Mouse (Mus musculus) kidney, embryonic 15.5 days (tissue): ENCODE results near the gene Slc17a4. TPM values are rescaled to one million over a fixed set of nuclear protein-coding genes. Genes with fewer than 3 reads are reported as not detected.

Experiments used
- ATAC-seq: fragments of 200-750 bp; cut with Nextera tagmentation; replicated peaks from 2 replicates; pipeline ENCODE4 v1.8.0; 2017; ENCODE audit warnings: moderate TSS enrichment; ENCODE audit not compliant: low FRiP score
- H3K27ac ChIP-seq: fragments of 300-500 bp; sonication (generic); 2 replicates; pipeline ENCODE4 v1.5.1; 2015; ENCODE audit warnings: mild to moderate bottlenecking, inconsistent platforms
- H3K27me3 ChIP-seq: fragments of 300-500 bp; sonication (generic); 2 replicates; pipeline ENCODE4 v1.6.1; 2015; ENCODE audit warnings: inconsistent platforms
- H3K36me3 ChIP-seq: fragments of 300-500 bp; sonication (generic); 2 replicates; pipeline ENCODE4 v1.6.1; 2015; ENCODE audit warnings: inconsistent platforms
- H3K4me1 ChIP-seq: fragments of 300-500 bp; sonication (generic); 2 replicates; pipeline ENCODE4 v1.6.1; 2015; ENCODE audit warnings: inconsistent platforms
- H3K4me2 ChIP-seq: fragments of 300-500 bp; sonication (generic); 2 replicates; pipeline ENCODE4 v1.6.1; 2015; ENCODE audit warnings: moderate library complexity, mild to moderate bottlenecking, inconsistent platforms
- H3K4me3 ChIP-seq: fragments of 300-500 bp; sonication (generic); replicated peaks from 2 replicates; pipeline ENCODE4 v1.5.1; 2015; ENCODE audit warnings: mild to moderate bottlenecking, inconsistent platforms
- H3K9ac ChIP-seq: fragments of 300-500 bp; sonication (generic); 2 replicates; pipeline ENCODE4 v1.6.1; 2015; ENCODE audit warnings: mild to moderate bottlenecking, inconsistent platforms
- H3K9me3 ChIP-seq: fragments of 300-500 bp; sonication (generic); replicated peaks from 2 replicates; pipeline ENCODE4 v1.6.1; 2016; ENCODE audit warnings: inconsistent platforms
- WGBS: fragments of 180-500 bp; shearing (Covaris S2); methylation state at CpG from one replicate; pipeline ENCODE4 v1.1.7; 2015; ENCODE audit warnings: mixed read lengths; 5-methylcytosine and 5-hydroxymethylcytosine counted together
- polyA plus RNA-seq: library from polyadenylated mRNA; unstranded; fragments of >200 nt; fragmentation: Nextera tagmentation; extraction: Ambion mirVana; gene quantifications from 2 replicates; pipeline ENCODE4 v1.2.1, GENCODE M21; 2015

Gene Slc17a4
- polyA plus RNA-seq = 2.7 and 2.9 TPM in 2 replicates

- 16% methylated on average over 9 of the region's 9 CpGs for WGBS
- Histone ChIP-seq H3K27ac (peak within 1 kb of the TSS; percentile 81), H3K27me3 (no peaks in the 10 kb centered on the region), H3K4me1 (peaks cover 33% of the 10 kb centered on the region), H3K4me2 (peak within 1 kb of the TSS; percentile 41), H3K9ac (no peak within 1 kb of the TSS), H3K9me3 (no peaks in the 10 kb centered on the region), H3K4me3 (0 out of 2 replicates have a peak within 1 kb of the TSS, but pooled peaks have one; percentile 7), H3K36me3 (no peaks in the 10 kb centered on the region)
- 0 out of 2 replicates have a peak, but pooled peaks have one; percentile 50 for ATAC-seq
Observed at GRCm38 (mm10) chr13:23914376-23915167, at the start of gene Slc17a4. Gene Slc17a4 (minus strand): TSS chr13:23915009.

GRCm38 (mm10) chr13:23959776-23960175 lies 45.0 kb upstream of the Slc17a4 start:
- 42% methylated on average over 2 of the region's 2 CpGs for WGBS
- H3K4me2 ChIP-seq = no peak overlapping the region
- no peaks in the 10 kb centered on the region for H3K36me3 ChIP-seq
- H3K27me3 ChIP-seq = no peaks in the 10 kb centered on the region
- ATAC-seq = no peak
- H3K9me3 ChIP-seq = no peaks in the 10 kb centered on the region
- H3K4me1 ChIP-seq = no peaks in the 10 kb centered on the region
- H3K9ac ChIP-seq = no peak overlapping the region
- H3K27ac ChIP-seq = no peak overlapping the region
- no peak overlapping the region for H3K4me3 ChIP-seq

- H3K9me3 ChIP-seq = no peaks in the 10 kb centered on the region
- no peaks in the 10 kb centered on the region for H3K4me1 ChIP-seq
- WGBS = 67% methylated on average over 3 of the region's 3 CpGs
- no peaks in the 10 kb centered on the region for H3K36me3 ChIP-seq
- H3K9ac ChIP-seq = no peak overlapping the region
- no peak overlapping the region for H3K4me3 ChIP-seq
- no peak overlapping the region for H3K4me2 ChIP-seq
- H3K27ac ChIP-seq = no peak overlapping the region
- no peak for ATAC-seq
- no peaks in the 10 kb centered on the region for H3K27me3 ChIP-seq
Observed at GRCm38 (mm10) chr13:23950928-23951327, 36.1 kb upstream of the Slc17a4 start.

- no peak overlapping the region for H3K4me3 ChIP-seq
- no peak overlapping the region for H3K27ac ChIP-seq
- no peaks in the 10 kb centered on the region for H3K27me3 ChIP-seq
- no peaks in the 10 kb centered on the region for H3K36me3 ChIP-seq
- WGBS = 66% methylated on average over 14 of the region's 14 CpGs
- H3K4me2 ChIP-seq = no peak overlapping the region
- no peak for ATAC-seq
- no peaks in the 10 kb centered on the region for H3K9me3 ChIP-seq
- no peak overlapping the region for H3K9ac ChIP-seq
- H3K4me1 ChIP-seq = no peaks in the 10 kb centered on the region
Observed at GRCm38 (mm10) chr13:23949484-23950246, 34.9 kb upstream of the Slc17a4 start.

GRCm38 (mm10) chr13:23946254-23946653 lies 31.4 kb upstream of the Slc17a4 start:
- Histone ChIP-seq H3K9me3 (no peaks in the 10 kb centered on the region), H3K4me1 (no peaks in the 10 kb centered on the region), H3K27me3 (no peaks in the 10 kb centered on the region), H3K36me3 (no peaks in the 10 kb centered on the region), H3K4me2 (no peak overlapping the region), H3K9ac (no peak overlapping the region), H3K27ac (no peak overlapping the region), H3K4me3 (no peak overlapping the region)
- ATAC-seq = no peak
- WGBS = 14% methylated on average over 2 of the region's 2 CpGs

- Histone ChIP-seq H3K4me2 (no peak overlapping the region), H3K27ac (no peak overlapping the region), H3K9me3 (no peaks in the 10 kb centered on the region), H3K36me3 (no peaks in the 10 kb centered on the region), H3K9ac (no peak overlapping the region), H3K27me3 (no peaks in the 10 kb centered on the region), H3K4me3 (no peak overlapping the region), H3K4me1 (no peaks in the 10 kb centered on the region)
- no peak for ATAC-seq
- WGBS = 59% methylated on average over 2 of the region's 2 CpGs
Observed at GRCm38 (mm10) chr13:23942861-23943260, 28.1 kb upstream of the Slc17a4 start.

GRCm38 (mm10) chr13:23940291-23940690 lies 25.5 kb upstream of the Slc17a4 start:
- Histone ChIP-seq H3K27ac (no peak overlapping the region), H3K4me1 (no peaks in the 10 kb centered on the region), H3K9ac (no peak overlapping the region), H3K4me2 (no peak overlapping the region), H3K9me3 (no peaks in the 10 kb centered on the region), H3K36me3 (no peaks in the 10 kb centered on the region), H3K4me3 (no peak overlapping the region), H3K27me3 (no peaks in the 10 kb centered on the region)
- 61% methylated on average over 6 of the region's 6 CpGs for WGBS
- ATAC-seq = no peak

- ATAC-seq = no peak
- Histone ChIP-seq H3K27ac (no peak overlapping the region), H3K4me3 (no peak overlapping the region), H3K27me3 (no peaks in the 10 kb centered on the region), H3K36me3 (no peaks in the 10 kb centered on the region), H3K4me1 (no peaks in the 10 kb centered on the region), H3K9me3 (no peaks in the 10 kb centered on the region), H3K4me2 (no peak overlapping the region), H3K9ac (no peak overlapping the region)
- WGBS = 95% methylated on average over 1 of the region's 1 CpGs
Observed at GRCm38 (mm10) chr13:23938699-23939098, 23.9 kb upstream of the Slc17a4 start.

- Histone ChIP-seq H3K36me3 (no peaks in the 10 kb centered on the region), H3K9ac (no peak within 1 kb of the TSS), H3K9me3 (no peaks in the 10 kb centered on the region), H3K4me3 (no peak within 1 kb of the TSS), H3K27ac (no peak within 1 kb of the TSS), H3K27me3 (no peaks in the 10 kb centered on the region), H3K4me1 (0 out of 2 replicates have a peak, but pooled peaks cover 2% of the 10 kb centered on the region), H3K4me2 (no peak within 1 kb of the TSS)
- 96% methylated on average over 10 of the region's 10 CpGs for whole genome bisulfite sequencing
- no peak for ATAC-seq
Observed at GRCm38 (mm10) chr13:23934211-23934520, 19.4 kb upstream of the Slc17a4 start, which contains the start of gene Hist1h2aa. Gene Hist1h2aa (plus strand): TSS chr13:23934462.

- Histone ChIP-seq H3K27ac (no peak within 1 kb of the TSS), H3K4me1 (peaks cover 4% of the 10 kb centered on the region), H3K9ac (no peak within 1 kb of the TSS), H3K36me3 (no peaks in the 10 kb centered on the region), H3K27me3 (no peaks in the 10 kb centered on the region), H3K9me3 (no peaks in the 10 kb centered on the region), H3K4me3 (no peak within 1 kb of the TSS), H3K4me2 (no peak within 1 kb of the TSS)
- no peak for ATAC-seq
- 95% methylated on average over 39 of the region's 39 CpGs for WGBS
Observed at GRCm38 (mm10) chr13:23933421-23934210, 18.8 kb upstream of the Slc17a4 start, which contains the start of gene Hist1h2ba. Gene Hist1h2ba (minus strand): TSS chr13:23934156.

- ATAC-seq = no peak
- 70% methylated on average over 11 of the region's 11 CpGs for WGBS
Observed at GRCm38 (mm10) chr13:23930904-23931303, 16.1 kb upstream of the Slc17a4 start.

GRCm38 (mm10) chr13:23930461-23930860 lies 15.7 kb upstream of the Slc17a4 start:
- Histone ChIP-seq H3K36me3 (no peaks in the 10 kb centered on the region), H3K27ac (no peak overlapping the region), H3K4me1 (peaks cover 8% of the 10 kb centered on the region), H3K4me2 (no peak overlapping the region), H3K27me3 (no peaks in the 10 kb centered on the region), H3K9me3 (no peaks in the 10 kb centered on the region), H3K9ac (no peak overlapping the region), H3K4me3 (no peak overlapping the region)
- 81% methylated on average over 9 of the region's 9 CpGs for WGBS
- ATAC-seq = no peak

More at GRCm38 (mm10) chr13:23930904-23931303, 16.1 kb upstream of the Slc17a4 start:
- H3K9ac ChIP-seq = no peak overlapping the region
- H3K36me3 ChIP-seq = no peaks in the 10 kb centered on the region
- H3K9me3 ChIP-seq = no peaks in the 10 kb centered on the region
- no peak overlapping the region for H3K4me2 ChIP-seq
- H3K4me1 ChIP-seq = peaks cover 8% of the 10 kb centered on the region
- H3K27ac ChIP-seq = no peak overlapping the region
- H3K4me3 ChIP-seq = no peak overlapping the region
- H3K27me3 ChIP-seq = no peaks in the 10 kb centered on the region
